Mouse (Mus musculus) cerebellum, adult 9-11 months (tissue): ENCODE data around the gene Gfra1.
A peak's percentile ranks its signal among the peaks of the same experiment; 100 is the strongest.

Experiments
- DNase-seq: peaks from one replicate; pipeline ENCODE4 v3.0.0; 2022

Gene Gfra1

DNA sequence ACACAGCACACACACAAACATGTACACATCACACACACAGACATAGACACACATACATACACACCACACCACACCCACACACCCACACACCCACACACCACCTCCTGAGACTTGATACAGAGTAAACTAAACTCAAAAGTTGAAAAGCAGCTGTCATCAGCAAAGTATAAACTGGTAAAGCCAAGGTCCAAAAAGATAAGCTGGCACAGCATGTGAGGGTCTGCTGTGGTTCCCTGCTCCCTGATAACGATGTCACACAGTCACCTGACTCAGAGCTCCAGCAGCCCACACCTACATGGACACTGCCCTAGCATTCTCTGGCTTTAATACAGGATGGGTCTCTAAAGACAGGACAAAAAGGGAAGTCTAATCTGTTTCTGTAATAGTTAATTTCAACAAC, 212.1 kb downstream of the Gfra1 start:
- DNase-seq: no peak

DNA sequence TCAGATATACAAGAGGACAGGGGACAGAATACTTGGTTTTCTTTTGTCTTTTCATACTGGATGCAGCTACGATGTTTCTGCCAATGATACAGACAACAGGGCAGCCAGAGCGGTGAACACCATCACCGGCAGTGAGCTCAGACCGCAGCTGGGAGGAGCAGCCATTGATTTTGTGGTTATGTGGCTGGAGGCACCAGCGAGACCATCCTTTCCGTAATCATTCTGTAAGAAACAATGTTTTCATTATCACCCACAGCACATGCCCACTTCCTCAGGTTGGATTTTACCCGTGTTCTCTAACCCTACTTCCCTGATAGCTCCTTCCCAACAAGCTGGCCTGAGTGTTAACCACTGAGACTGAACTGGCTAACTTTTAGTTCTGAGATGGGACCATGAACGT, 217.4 kb downstream of the Gfra1 start:
- no peak for DNase-seq

DNA sequence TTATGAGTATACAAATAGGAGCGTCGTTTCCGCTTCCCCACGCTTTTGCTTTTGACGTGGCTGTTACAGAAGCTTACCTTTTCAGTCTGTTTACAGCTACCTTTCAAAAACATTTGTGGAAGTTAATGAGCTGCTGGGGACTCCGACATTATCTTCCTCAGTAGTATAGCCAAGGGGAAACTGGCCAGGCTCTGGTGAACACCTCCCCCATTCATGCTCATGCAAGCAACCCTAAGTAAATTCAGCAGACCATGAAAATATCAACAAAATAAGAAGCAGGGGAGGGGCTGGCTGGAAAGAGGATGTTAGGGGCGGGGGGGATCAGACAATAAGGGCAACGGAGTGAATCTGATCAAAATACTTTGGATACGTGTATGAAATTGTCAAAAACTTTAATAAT, 228.0 kb downstream of the Gfra1 start:
- no peak for DNase-seq

DNA sequence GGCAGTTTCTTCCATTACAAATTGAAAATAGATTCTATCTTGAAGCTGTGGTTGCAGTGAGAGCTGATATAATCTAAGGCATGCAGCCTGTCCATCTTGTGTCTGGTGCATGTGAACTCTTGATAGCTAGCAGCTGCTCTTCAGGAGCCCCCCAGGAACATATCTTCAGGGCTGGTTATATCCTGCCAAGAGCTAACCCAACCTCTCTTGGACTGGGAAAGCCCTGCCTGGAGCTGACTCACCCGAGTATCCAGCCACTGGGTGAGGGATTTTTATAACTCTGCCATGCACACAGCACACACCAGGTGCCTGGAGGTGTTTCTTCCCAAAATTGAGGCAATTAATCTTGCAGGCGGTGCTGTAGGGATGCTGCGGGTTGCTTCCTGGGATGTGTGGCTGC, 228.8 kb downstream of the Gfra1 start:
- DNase-seq: no peak

DNA sequence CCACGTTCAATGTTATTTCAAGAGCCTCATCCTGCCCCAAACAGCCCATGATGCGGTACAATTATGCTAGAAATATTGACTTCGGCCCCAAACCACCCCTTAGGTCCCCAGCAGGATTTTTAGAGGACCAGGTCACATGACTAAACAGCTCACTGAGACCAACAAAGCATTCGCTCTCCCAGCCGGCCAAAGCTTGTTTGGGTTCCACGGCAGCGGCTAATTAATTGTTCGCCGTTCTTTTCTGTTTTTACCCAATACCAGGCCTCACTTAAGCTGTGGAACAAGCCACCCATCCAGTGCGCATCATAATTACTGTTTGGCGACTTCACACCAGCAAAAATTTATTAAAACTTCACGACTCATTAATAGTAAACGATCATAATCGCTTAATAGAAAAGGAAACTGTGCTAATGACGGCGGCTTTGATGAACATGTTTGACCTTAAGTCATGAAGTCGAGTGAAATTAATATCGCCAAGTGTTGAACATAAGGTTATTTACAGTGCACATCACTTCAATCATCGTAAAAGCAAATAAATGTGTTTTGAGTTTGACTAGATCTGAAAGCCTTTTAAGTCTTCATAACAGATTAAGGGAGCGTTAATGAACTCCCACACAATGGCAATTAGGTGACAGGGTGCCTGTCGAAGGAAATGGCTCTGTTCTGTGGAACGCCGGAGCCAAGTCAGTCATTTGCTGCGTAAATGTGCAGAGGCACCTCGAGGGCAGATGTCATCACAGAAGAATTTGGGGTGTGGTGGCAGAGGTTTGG, 235.5 kb downstream of the Gfra1 start:
- DNase-seq: no peak

DNA sequence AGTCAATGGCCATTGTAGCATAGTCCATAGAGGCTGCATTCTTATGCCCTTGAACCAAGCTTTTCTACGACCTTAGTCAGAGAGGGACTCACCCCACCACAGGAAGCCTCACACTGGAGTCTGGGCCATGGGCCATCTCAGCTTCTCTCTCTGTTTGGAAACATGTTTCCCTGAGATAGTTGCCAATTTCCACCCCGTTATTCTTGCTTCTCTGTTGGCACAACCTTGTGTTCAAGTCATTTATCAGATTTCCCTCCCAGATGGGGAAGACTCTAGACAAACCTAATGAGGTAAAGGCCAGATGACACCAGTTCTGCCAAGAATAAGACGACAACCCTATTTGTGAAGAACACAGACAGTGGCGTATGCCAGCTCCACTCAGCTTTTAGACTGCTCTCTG, 238.1 kb downstream of the Gfra1 start:
- DNase-seq: no peak

DNA sequence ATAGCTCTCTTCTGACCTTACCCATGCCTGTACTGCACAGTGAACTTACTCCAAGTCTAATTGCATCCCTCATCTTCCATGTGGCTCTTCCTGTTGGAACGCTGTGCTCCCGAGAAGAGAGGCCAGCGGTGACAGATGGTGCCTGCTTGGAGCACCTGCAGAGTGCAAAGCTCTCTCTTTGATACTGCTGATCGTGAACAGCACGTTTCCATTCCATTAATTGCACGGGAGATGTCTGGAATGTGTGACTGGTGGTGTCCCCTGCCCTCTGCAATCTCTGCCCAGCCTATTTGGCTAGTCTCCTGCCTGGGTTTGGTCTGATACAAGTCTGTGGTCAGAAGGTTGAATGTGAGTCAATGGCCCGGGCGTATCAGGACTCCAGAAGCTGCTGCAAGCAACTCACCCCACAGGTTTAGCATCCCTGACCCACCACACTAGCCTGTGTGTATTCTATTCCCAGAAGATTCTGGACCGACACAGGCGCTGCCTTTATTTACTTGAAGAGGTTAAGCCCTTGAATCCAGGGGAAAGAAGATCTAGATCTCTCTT, 249.1 kb downstream of the Gfra1 start:
- DNase-seq: peak; percentile 19

DNA sequence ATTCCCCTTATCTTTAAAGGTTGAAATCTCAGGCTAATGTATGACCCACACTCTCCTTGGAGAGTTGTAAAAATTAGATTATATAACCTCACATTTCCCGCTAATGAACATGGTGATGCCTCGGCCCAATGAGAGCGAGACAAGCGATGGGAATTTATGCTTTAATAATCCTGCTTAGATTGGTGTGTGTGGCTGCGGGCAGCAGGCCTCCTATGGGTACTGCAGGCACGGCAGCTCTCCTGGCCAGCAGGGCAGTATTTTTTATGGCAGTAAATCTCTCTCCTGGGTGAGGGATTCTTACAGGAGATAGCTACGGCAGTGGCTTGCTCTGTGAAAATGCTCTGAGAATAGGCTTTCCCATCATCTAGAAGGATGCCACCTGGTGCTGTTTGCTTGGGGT, 250.2 kb downstream of the Gfra1 start:
- no peak for DNase-seq

DNA sequence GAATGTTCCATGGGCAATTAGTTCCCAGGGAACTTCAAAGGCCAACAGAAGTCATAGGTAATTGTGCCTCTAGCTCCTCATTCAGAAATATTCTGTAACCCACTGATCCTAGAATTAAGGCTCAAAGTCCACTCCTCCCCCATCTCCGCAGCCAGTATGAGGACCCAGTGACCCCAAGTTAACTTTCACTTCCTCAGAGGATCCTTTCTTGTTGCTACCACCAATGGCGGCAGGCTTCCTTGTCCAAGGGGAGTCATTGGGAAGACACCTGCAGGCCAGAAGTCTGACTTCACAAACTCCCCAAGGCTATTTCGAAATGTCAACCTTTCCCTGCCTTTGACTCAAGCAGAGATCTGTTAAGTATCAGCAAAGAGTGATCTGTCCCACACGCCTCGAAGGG, 253.1 kb downstream of the Gfra1 start:
- DNase-seq: no peak

DNA sequence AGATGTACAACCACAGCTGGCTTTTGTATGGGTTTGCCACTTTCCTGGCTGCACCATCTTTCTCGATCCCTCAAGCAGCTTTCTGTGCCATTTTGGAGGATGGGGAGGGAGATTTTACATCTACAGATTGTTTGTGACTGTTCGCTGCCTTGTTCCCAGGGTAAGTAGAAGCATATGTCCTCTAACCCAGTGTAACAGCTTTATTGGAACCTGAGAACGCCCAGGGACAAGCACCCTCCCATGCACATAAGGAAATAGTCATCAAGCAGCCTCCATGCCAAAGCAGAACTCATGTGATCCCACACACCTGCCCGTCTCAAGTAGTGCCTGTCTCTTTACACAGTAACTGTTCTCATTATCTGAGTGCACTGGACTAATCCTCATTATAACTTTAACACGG, 256.0 kb downstream of the Gfra1 start:
- no peak for DNase-seq

DNA sequence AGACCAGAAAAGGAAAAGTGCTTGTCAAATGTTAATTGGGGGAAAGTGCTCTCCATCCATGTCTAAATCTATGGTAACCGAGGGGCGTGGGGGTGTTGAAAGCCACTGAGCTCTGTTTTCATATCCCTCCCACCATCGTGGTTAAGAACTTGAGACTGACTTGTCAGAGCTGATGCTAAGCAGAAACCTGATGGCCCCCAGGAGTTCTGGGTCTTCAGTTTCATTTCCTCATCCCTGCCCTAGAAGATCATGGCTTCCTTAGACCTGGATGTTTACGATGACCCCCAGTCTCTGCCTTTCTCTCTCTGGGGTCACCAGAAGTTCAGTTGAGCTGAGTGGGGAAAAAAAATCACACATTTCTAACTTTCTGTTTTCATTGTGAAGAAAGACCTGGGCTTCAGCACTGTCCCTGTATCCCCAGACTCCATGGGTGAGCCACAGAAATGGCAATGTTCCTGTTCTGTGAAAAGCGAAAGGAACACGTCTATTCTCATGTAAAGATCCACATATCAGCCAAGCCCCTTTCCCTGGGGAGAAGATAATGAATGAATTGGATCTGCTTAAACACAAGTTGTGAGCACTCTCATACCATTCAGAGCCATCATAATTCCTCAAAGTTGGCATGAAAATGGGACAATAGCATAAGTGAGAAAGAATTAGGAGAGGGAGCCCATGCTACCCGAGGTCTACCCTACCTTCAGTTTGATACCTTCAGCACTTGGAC, 261.8 kb downstream of the Gfra1 start:
- DNase-seq: no peak

DNA sequence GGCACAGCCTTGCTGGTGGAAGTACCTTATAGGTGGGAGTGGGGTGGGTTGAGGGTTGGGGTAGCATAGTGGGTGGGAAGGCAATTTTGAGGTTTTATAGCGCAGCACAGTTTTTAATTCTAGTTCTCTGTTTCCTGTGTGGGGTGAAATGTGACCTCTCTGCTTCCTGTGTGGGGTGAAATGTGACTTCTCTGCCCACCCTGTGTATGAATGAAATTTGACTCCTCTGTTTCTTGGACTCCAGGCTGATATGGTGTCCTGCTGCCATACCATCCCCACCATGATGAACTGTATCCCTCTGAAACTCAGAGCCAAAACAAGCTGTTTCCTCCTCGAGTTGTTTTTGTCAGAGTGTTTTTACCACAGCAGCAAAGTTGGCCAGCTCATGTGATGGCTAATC, 264.8 kb downstream of the Gfra1 start:
- no peak for DNase-seq

DNA sequence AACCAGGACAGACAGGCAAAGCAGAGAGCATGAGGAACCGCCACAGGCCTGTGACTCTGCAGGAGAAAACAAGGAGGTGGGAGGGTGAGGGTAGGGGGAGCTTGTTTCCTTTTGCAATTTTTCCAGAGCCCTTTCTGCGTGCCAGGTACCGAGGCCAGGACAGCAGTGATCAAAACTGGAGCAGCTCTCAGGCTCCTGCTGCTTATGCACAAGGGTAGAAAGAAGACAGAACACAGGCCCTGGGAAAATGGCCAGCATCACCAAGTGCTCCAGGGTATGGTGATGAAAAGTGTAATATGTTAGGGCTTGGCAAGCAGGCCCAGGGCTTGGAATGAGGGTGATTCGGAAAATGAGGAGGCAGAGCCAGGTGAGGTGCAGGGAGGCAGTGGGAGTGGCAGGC, 269.2 kb downstream of the Gfra1 start:
- DNase-seq: peak; percentile 12
